Mouse (Mus musculus) cerebellum, postnatal 4 days (tissue): ENCODE results near the gene Ago1.
A peak's percentile ranks its signal among the peaks of the same experiment; 100 is the strongest.

Experiments used
- DNase-seq, 2 experiments: peaks; one replicate each; pipeline ENCODE4 v3.0.0; 2022; ENCODE audit warnings: low spot score in 2 of 2, mixed read lengths in 1 of 2

Ago1 gene

GRCm38 (mm10) chr4:126473031-126473430, 4.6 kb upstream of the Ago1 start:
- no peak for DNase-seq

- DNase-seq: no peak
Observed at GRCm38 (mm10) chr4:126469334-126469733, 951 bp upstream of the Ago1 start.

GRCm38 (mm10) chr4:126468925-126469324, 542 bp upstream of the Ago1 start:
- no peak for DNase-seq

- DNase-seq: peak; percentile 38 to 57
Observed at GRCm38 (mm10) chr4:126467721-126468284, 580 bp downstream of the Ago1 start.

GRCm38 (mm10) chr4:126466251-126466750, 2.1 kb downstream of the Ago1 start:
- DNase-seq: no peak

- DNase-seq: peak in 1 of 2 experiments; percentile 27
Observed at GRCm38 (mm10) chr4:126465843-126466242, 2.5 kb downstream of the Ago1 start.

- no peak for DNase-seq
Observed at GRCm38 (mm10) chr4:126464892-126465235, 3.5 kb downstream of the Ago1 start.

GRCm38 (mm10) chr4:126464189-126464891, 4.0 kb downstream of the Ago1 start:
- DNase-seq: no peak

- no peak for DNase-seq
Observed at GRCm38 (mm10) chr4:126455441-126455840, 12.9 kb downstream of the Ago1 start.

GRCm38 (mm10) chr4:126454547-126455254, 13.7 kb downstream of the Ago1 start:
- DNase-seq: no peak

- DNase-seq: no peak
Observed at GRCm38 (mm10) chr4:126450268-126450667, 18.1 kb downstream of the Ago1 start.

GRCm38 (mm10) chr4:126447126-126447525, 21.3 kb downstream of the Ago1 start:
- no peak for DNase-seq

GRCm38 (mm10) chr4:126444528-126444927, 23.9 kb downstream of the Ago1 start:
- no peak for DNase-seq

- no peak for DNase-seq
Observed at GRCm38 (mm10) chr4:126438261-126438660, 30.1 kb downstream of the Ago1 start.

GRCm38 (mm10) chr4:126436268-126436667, 32.1 kb downstream of the Ago1 start:
- peak in 1 of 2 experiments; percentile 61 for DNase-seq

- DNase-seq: no peak
Observed at GRCm38 (mm10) chr4:126434094-126434493, 34.3 kb downstream of the Ago1 start.

- DNase-seq: no peak
Observed at GRCm38 (mm10) chr4:126433175-126433574, 35.2 kb downstream of the Ago1 start.

- DNase-seq: no peak
Observed at GRCm38 (mm10) chr4:126431746-126432145, 36.6 kb downstream of the Ago1 start.

GRCm38 (mm10) chr4:126429347-126430079, 38.9 kb downstream of the Ago1 start, which contains the start of gene Ago3:
Gene Ago3 (minus strand): TSS chr4:126429556.
- DNase-seq: peak; percentile 88 to 93

GRCm38 (mm10) chr4:126428682-126429346, 39.6 kb downstream of the Ago1 start:
- no peak for DNase-seq

GRCm38 (mm10) chr4:126423866-126424265, 44.5 kb downstream of the Ago1 start:
- DNase-seq: no peak
